Mouse (Mus musculus): Measurements from ENCODE around the gene Egln1.

GRCm38 (mm10) chr8:124954572-124955082 lies 5.5 kb upstream of the Egln1 start:
- TF ChIP-seq POLR2A (IDR thresholded peaks at IDR 0.05; ENCODE audit: extremely low read depth, insufficient read depth, low read length) (no peak), CTCF (IDR thresholded peaks at IDR 0.05; ENCODE audit: extremely low read depth, insufficient read depth, low read length) (no peak)

Data from cortical plate, adult 2 months (tissue).